Mouse (Mus musculus) splenic B cell, adult 2 months (primary cell): ENCODE data around the gene Rabep1.
"Not testable (repeated sequence)": the region's sequence is repeated elsewhere in the genome, so short reads cannot be mapped to it uniquely, and the experiment has no call there.

Source experiments
- DNase-seq: peaks from one replicate; pipeline ENCODE4 v3.0.0-alpha.2; 2011; ENCODE audit warnings: low read depth, low spot score
- H3K27me3 ChIP-seq: 2 replicates; pipeline ENCODE4 v1.6.1; 2012; ENCODE audit warnings: mild to moderate bottlenecking, low read length, moderate library complexity, mixed read lengths; ENCODE audit not compliant: control insufficient read depth, poor library complexity, insufficient read depth, severe bottlenecking
- H3K36me3 ChIP-seq: 2 replicates; pipeline ENCODE4 v1.6.1; 2012; ENCODE audit warnings: mild to moderate bottlenecking, low read length, moderate library complexity, mixed read lengths; ENCODE audit not compliant: control insufficient read depth, poor library complexity, insufficient read depth, severe bottlenecking

Rabep1 gene

GRCm38 (mm10) chr11:70897680-70898079 lies 53.1 kb downstream of the Rabep1 start:
- no peaks in the 10 kb centered on the region for H3K27me3 ChIP-seq
- peaks cover 13% of the 10 kb centered on the region; the same call in 1 of the 2 replicates for H3K36me3 ChIP-seq
- DNase-seq, result peak; percentile 52

- H3K36me3 ChIP-seq, result peaks cover 13% of the 10 kb centered on the region
- DNase-seq, H3K27me3 ChIP-seq: not testable (repeated sequence)
Measured at GRCm38 (mm10) chr11:70898182-70898581, 53.6 kb downstream of the Rabep1 start.

- Histone ChIP-seq H3K36me3 (peaks cover 3% of the 10 kb centered on the region; the same call in 1 of the 2 replicates), H3K27me3 (no peaks in the 10 kb centered on the region)
- no peak for DNase-seq
Measured at GRCm38 (mm10) chr11:70906681-70907080, 62.1 kb downstream of the Rabep1 start.

GRCm38 (mm10) chr11:70911323-70911722 lies 66.7 kb downstream of the Rabep1 start:
- H3K36me3 ChIP-seq, result peaks cover 9% of the 10 kb centered on the region; the same call in 1 of the 2 replicates
- H3K27me3 ChIP-seq, result no peaks in the 10 kb centered on the region
- peak; percentile 30 for DNase-seq

- Histone ChIP-seq H3K27me3 (no peaks in the 10 kb centered on the region), H3K36me3 (peaks cover 9% of the 10 kb centered on the region; the same call in 1 of the 2 replicates)
- no peak for DNase-seq
Measured at GRCm38 (mm10) chr11:70911920-70912319, 67.3 kb downstream of the Rabep1 start.

GRCm38 (mm10) chr11:70917896-70918295 lies 73.3 kb downstream of the Rabep1 start:
- DNase-seq, result no peak
- Histone ChIP-seq H3K27me3 (no peaks in the 10 kb centered on the region), H3K36me3 (peaks cover 15% of the 10 kb centered on the region)

GRCm38 (mm10) chr11:70919524-70919923 lies 74.9 kb downstream of the Rabep1 start:
- DNase-seq, result no peak

GRCm38 (mm10) chr11:70931461-70931860 lies 86.9 kb downstream of the Rabep1 start:
- DNase-seq, result no peak
- Histone ChIP-seq H3K27me3 (no peaks in the 10 kb centered on the region), H3K36me3 (peaks cover 9% of the 10 kb centered on the region)

More at GRCm38 (mm10) chr11:70919524-70919923, 74.9 kb downstream of the Rabep1 start:
- Histone ChIP-seq H3K27me3 (no peaks in the 10 kb centered on the region), H3K36me3 (peaks cover 23% of the 10 kb centered on the region)

- Histone ChIP-seq H3K36me3 (peaks cover 13% of the 10 kb centered on the region), H3K27me3 (no peaks in the 10 kb centered on the region)
- no peak for DNase-seq
Measured at GRCm38 (mm10) chr11:70935316-70935715, 90.7 kb downstream of the Rabep1 start.

- Histone ChIP-seq H3K27me3 (no peaks in the 10 kb centered on the region), H3K36me3 (peaks cover 23% of the 10 kb centered on the region)
- no peak for DNase-seq
Measured at GRCm38 (mm10) chr11:70942596-70942995, 98.0 kb downstream of the Rabep1 start.

GRCm38 (mm10) chr11:70943651-70944050 lies 99.1 kb downstream of the Rabep1 start:
- H3K36me3 ChIP-seq, result peaks cover 21% of the 10 kb centered on the region
- DNase-seq, result no peak

GRCm38 (mm10) chr11:70944935-70945817 lies 100.6 kb downstream of the Rabep1 start:
- H3K36me3 ChIP-seq, result peaks cover 27% of the 10 kb centered on the region
- no peak for DNase-seq
- no peaks in the 10 kb centered on the region for H3K27me3 ChIP-seq

More at GRCm38 (mm10) chr11:70943651-70944050, 99.1 kb downstream of the Rabep1 start:
- H3K27me3 ChIP-seq, result no peaks in the 10 kb centered on the region

- H3K27me3 ChIP-seq, result no peaks in the 10 kb centered on the region
- peaks cover 25% of the 10 kb centered on the region for H3K36me3 ChIP-seq
- DNase-seq, result no peak
Measured at GRCm38 (mm10) chr11:70954711-70955110, 110.1 kb downstream of the Rabep1 start.

- H3K36me3 ChIP-seq, result peaks cover 31% of the 10 kb centered on the region
- no peaks in the 10 kb centered on the region for H3K27me3 ChIP-seq
- no peak for DNase-seq
Measured at GRCm38 (mm10) chr11:70960786-70961554, 116.4 kb downstream of the Rabep1 start.
